18 mouse cellular contexts compared by ENCODE assay signal in genomic region chr13:23659636-23660366, GRCm38 (mm10). TPM values are rescaled to one million over a fixed set of nuclear protein-coding genes. Genes with fewer than 3 reads are reported as not detected.
"Had no signal": no experiment of that assay in that cellular context is flagged by ENCODE, and none has a peak within 500 bp of the region (broad histone marks: within the 10 kb centered on the region; RNA-seq: fewer than 3 reads in every experiment).

No protein-coding gene starts in this region.

- H3K4me1 ChIP-seq: limb, embryonic 13.5 days; midbrain, embryonic 10.5 days; neural tube, embryonic 13.5 days; stomach, embryonic 15.5 days had no signal

- H3K9me3 ChIP-seq: limb, embryonic 13.5 days; midbrain, embryonic 10.5 days; neural tube, embryonic 13.5 days; stomach, embryonic 15.5 days had no signal

- DNase-seq: kidney, adult 11 months; kidney, adult 9 months; kidney, postnatal 10 days; lung, adult 18-20 months; lung, postnatal 4 days; midbrain, embryonic 14.5 days; right cerebral cortex, postnatal 14 days; thymus, postnatal 36 days had no signal

- H3K4me3 ChIP-seq: left cerebral cortex, adult 2 months; limb, embryonic 13.5 days; midbrain, embryonic 10.5 days; neural tube, embryonic 13.5 days; stomach, embryonic 15.5 days had no signal

- H3K36me3 ChIP-seq: limb, embryonic 13.5 days; midbrain, embryonic 10.5 days; neural tube, embryonic 13.5 days; stomach, embryonic 15.5 days had no signal

- H3K4me2 ChIP-seq: limb, embryonic 13.5 days; neural tube, embryonic 13.5 days; stomach, embryonic 15.5 days had no signal

- H3K9ac ChIP-seq: limb, embryonic 13.5 days; liver, embryonic 14.5 days; neural tube, embryonic 13.5 days; stomach, embryonic 15.5 days had no signal

- H3K27me3 ChIP-seq: limb, embryonic 13.5 days; neural tube, embryonic 13.5 days; stomach, embryonic 15.5 days had no signal

- H3K27ac ChIP-seq: left cerebral cortex, adult 2 months; limb, embryonic 13.5 days; liver, embryonic 14.5 days; midbrain, embryonic 10.5 days; neural tube, embryonic 13.5 days; stomach, embryonic 15.5 days had no signal

RNA-seq across cellular contexts. Expression of gene Hist1h1t, which starts 35.8 kb away (rescaled TPM):
- polyA plus RNA-seq: large intestine, adult 2 months; liver, adult 2 months; midbrain, embryonic 10.5 days; midbrain, embryonic 14.5 days; neural tube, embryonic 13.5 days; spleen, adult 2 months; thymus, postnatal 0 days had no signal
